Mouse (Mus musculus) spleen, adult 2 months (tissue): Measurements from ENCODE around the gene Txlnb.

Experiments
- CTCF ChIP-seq: fragments of 200-500 bp; IDR thresholded peaks from 2 replicates; pipeline ENCODE4 v1.5.1; 2011; ENCODE audit warnings: mild to moderate bottlenecking, inconsistent platforms; ENCODE audit not compliant: insufficient read depth, insufficient read length, insufficient replicate concordance; ENCODE audit errors: extremely low read depth
- POLR2A ChIP-seq: fragments of 200-500 bp; IDR thresholded peaks from 2 replicates; pipeline ENCODE4 v1.6.1; 2011; ENCODE audit warnings: low read depth, low read length, inconsistent platforms

- TF ChIP-seq CTCF (no peak), POLR2A (no peak)
Observed at GRCm38 (mm10) chr10:17761652-17762051, 34.4 kb upstream of the Txlnb start.
